Mouse (Mus musculus) forebrain, postnatal 0 days (tissue): ENCODE data around the gene Ip6k2. TPM values are rescaled to one million over a fixed set of nuclear protein-coding genes. Genes with fewer than 3 reads are reported as not detected.

Experiments used
- ATAC-seq: fragments of 200-750 bp; cut with Nextera tagmentation; 2 replicates; pipeline ENCODE4 v1.8.0; 2017; ENCODE audit warnings: mild to moderate bottlenecking, moderate library complexity
- DNase-seq: peaks from one replicate; pipeline ENCODE4 v3.0.0-alpha.2; 2015
- H3K27ac ChIP-seq: fragments of 300-500 bp; sonication (generic); 2 replicates; pipeline ENCODE4 v1.5.1; 2014; ENCODE audit warnings: low read depth, mild to moderate bottlenecking, antibody characterized with exemption, low read length, moderate library complexity, mixed read lengths
- H3K27me3 ChIP-seq: fragments of 300-500 bp; sonication (generic); 2 replicates; pipeline ENCODE4 v1.6.1; 2014; ENCODE audit warnings: mild to moderate bottlenecking, low read length, mixed read lengths; ENCODE audit not compliant: insufficient read depth
- H3K36me3 ChIP-seq: fragments of 300-500 bp; sonication (generic); 2 replicates; pipeline ENCODE4 v1.6.1; 2014; ENCODE audit warnings: mild to moderate bottlenecking, moderate library complexity; ENCODE audit not compliant: insufficient read depth
- H3K4me1 ChIP-seq: fragments of 300-500 bp; sonication (generic); 2 replicates; pipeline ENCODE4 v1.6.1; 2014; ENCODE audit warnings: antibody characterized with exemption; ENCODE audit not compliant: insufficient read depth
- H3K4me2 ChIP-seq: fragments of 300-500 bp; sonication (generic); 2 replicates; pipeline ENCODE4 v1.6.1; 2014; ENCODE audit warnings: low read depth, mild to moderate bottlenecking, moderate library complexity
- H3K4me3 ChIP-seq: fragments of 300-500 bp; sonication (generic); 2 replicates; pipeline ENCODE4 v1.5.1; 2014; ENCODE audit warnings: low read depth, low read length, mixed read lengths
- H3K9ac ChIP-seq: fragments of 300-500 bp; sonication (generic); 2 replicates; pipeline ENCODE4 v1.6.1; 2014; ENCODE audit warnings: mild to moderate bottlenecking
- H3K9me3 ChIP-seq: fragments of 300-500 bp; sonication (generic); 2 replicates; pipeline ENCODE4 v1.6.1; 2016; ENCODE audit warnings: low read length
- CTCF ChIP-seq: sonication (generic); IDR thresholded peaks from 2 replicates; pipeline ENCODE4 v1.5.1; 2016; ENCODE audit warnings: antibody characterized with exemption, control low read depth, low read depth
- WGBS: fragments of 180-500 bp; shearing (Covaris S2); extraction: QIAGEN DNeasy Blood & Tissue Kit; methylation state at CpG from one replicate; pipeline ENCODE4 v1.1.7; 2014; 5-methylcytosine and 5-hydroxymethylcytosine counted together
- polyA plus RNA-seq: library from polyadenylated mRNA; unstranded; fragments of >200 nt; fragmentation: Nextera tagmentation; extraction: Ambion mirVana; gene quantifications from 2 replicates; pipeline ENCODE4 v1.2.1, GENCODE M21; 2015
- total RNA-seq: library from RNA; depleted of rRNA; stranded (reverse); fragments of >200 nt; gene quantifications from 2 replicates; pipeline ENCODE4 v1.2.3, GENCODE M21; 2014

The Ip6k2 gene
- total and polyA plus RNA-seq, 2 experiments from 2014 or later = 140 to 218 TPM

DNA sequence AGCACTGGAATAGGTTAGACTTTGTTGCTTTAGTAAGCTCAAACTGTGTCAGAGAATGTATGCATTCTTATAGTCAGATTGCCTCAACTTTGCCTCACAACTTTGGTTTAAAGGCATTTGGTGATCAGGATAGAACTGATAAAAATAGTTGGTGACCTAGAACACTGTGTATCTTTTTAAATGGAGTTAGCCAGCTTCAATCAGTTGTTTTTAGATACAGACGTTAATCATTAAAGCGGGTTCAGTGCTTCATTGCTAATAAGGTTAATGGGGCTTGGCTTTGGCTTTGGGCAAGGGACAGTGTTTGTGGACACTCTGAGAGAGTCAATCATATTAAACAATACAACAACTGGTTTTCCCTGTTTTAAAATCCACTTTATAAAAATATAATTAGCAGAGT, 11.7 kb downstream of the Ip6k2 start:
- H3K27ac ChIP-seq = no peak overlapping the region
- no peak overlapping the region for H3K9ac ChIP-seq
- WGBS = 43% methylated on average over 2 of the region's 2 CpGs
- peaks cover 21% of the 10 kb centered on the region for H3K4me1 ChIP-seq
- H3K36me3 ChIP-seq = peaks cover 39% of the 10 kb centered on the region
- no peak for TF ChIP-seq CTCF
- no peak for ATAC-seq
- H3K4me2 ChIP-seq = no peak overlapping the region
- H3K4me3 ChIP-seq = no peak overlapping the region
- no peak for DNase-seq
- no peaks in the 10 kb centered on the region for H3K9me3 ChIP-seq
- no peaks in the 10 kb centered on the region for H3K27me3 ChIP-seq

DNA sequence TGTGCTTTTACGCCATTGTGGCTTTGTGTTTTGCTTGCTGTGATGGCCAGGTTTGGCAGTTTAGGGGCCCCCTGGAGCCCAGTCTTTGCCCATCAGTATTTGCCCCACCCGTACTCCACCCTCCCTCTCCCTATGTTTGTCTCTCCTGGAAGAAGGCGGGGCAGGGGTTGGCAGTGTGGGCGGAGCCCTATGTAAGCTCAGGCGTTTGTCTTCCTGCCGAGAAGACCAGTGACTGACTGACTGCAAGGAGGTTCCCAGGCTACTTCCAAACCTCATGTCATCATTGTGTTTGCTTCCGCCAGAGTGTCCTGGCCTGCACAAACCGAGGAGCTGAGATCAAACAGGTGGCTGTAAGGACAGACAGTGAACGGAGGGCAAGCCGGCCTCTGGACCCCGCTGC, 12.2 kb downstream of the Ip6k2 start:
- H3K27ac ChIP-seq = peak overlapping the region; percentile 45
- H3K4me3 ChIP-seq = no peak overlapping the region
- H3K36me3 ChIP-seq = peaks cover 40% of the 10 kb centered on the region
- H3K27me3 ChIP-seq = no peaks in the 10 kb centered on the region
- no peaks in the 10 kb centered on the region for H3K9me3 ChIP-seq
- ATAC-seq (0 out of 2 replicates have a peak, but pooled peaks have one; percentile 34), DNase-seq (no peak)
- H3K4me1 ChIP-seq = peaks cover 17% of the 10 kb centered on the region
- no peak overlapping the region for H3K4me2 ChIP-seq
- H3K9ac ChIP-seq = no peak overlapping the region
- no peak for TF ChIP-seq CTCF
- WGBS = 32% methylated on average over 11 of the region's 11 CpGs

DNA sequence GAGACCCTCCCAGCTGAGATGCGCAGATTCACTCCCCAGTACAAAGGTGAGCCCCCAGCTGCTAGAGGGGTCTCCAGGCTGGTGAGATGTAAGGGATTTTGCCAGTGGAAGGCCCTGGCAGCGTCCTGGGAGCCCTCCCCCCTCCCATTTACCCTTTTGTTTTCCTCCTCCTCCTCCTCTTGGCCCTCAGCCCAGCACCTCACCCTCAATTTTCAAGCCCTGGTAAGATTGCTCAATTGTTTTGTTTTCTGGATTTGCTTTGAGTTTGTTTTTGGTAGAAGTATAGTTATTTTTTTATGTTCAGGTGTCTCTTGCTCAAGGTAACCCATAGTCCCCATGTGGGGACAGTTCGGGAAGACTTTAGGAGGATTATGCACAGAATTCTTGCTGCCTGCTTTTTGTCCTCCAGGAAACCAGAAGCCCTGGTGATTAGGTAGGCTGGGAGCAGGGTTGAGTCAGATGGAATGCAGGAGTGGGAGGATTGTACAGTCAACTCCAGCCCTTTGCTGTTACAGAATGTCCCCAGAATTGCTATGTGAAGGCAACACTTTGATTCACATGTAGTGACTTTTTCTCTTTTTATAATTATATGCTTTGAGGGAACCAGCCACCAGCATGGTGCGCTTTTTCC, 12.9 kb downstream of the Ip6k2 start:
- no peak overlapping the region for H3K4me2 ChIP-seq
- 38% methylated on average over 4 of the region's 4 CpGs for WGBS
- peaks cover 40% of the 10 kb centered on the region for H3K36me3 ChIP-seq

DNA sequence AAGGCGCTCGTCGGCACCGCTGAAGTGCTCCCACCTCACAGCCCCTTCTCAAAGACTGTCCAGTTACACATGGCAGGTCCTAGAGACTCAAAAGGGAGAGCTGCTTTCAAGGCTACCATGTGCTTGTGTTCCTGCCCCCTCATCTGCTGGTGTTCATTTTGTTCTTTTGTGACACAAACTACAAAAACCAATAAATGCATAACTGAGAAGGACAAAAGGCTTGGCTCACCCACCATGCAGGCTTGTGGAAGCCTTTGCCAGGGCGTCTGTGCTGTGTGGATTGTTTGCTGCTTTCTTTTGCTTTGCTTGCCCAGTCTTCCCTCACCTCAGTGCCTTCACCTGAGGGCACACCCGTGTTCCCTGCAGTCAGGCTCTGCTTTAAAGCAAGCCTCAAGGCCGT, 13.9 kb downstream of the Ip6k2 start:
- H3K4me1 ChIP-seq = peaks cover 10% of the 10 kb centered on the region
- ATAC-seq (no peak), DNase-seq (no peak)
- no peak overlapping the region for H3K4me3 ChIP-seq
- no peak overlapping the region for H3K9ac ChIP-seq
- no peaks in the 10 kb centered on the region for H3K9me3 ChIP-seq
- H3K27ac ChIP-seq = no peak overlapping the region; the same call in 1 of the 2 replicates
- no peaks in the 10 kb centered on the region for H3K27me3 ChIP-seq
- H3K4me2 ChIP-seq = no peak overlapping the region
- peaks cover 44% of the 10 kb centered on the region for H3K36me3 ChIP-seq
- 74% methylated on average over 7 of the region's 7 CpGs for WGBS
- TF ChIP-seq CTCF = no peak

More for the DNA sequence above, 12.9 kb downstream of the Ip6k2 start:
- H3K9ac ChIP-seq = no peak overlapping the region
- ATAC-seq (no peak), DNase-seq (no peak)
- H3K4me3 ChIP-seq = no peak overlapping the region
- peak overlapping the region; percentile 45; the same call in 1 of the 2 replicates for H3K27ac ChIP-seq
- TF ChIP-seq CTCF = no peak
- H3K27me3 ChIP-seq = no peaks in the 10 kb centered on the region
- no peaks in the 10 kb centered on the region for H3K9me3 ChIP-seq
- peaks cover 17% of the 10 kb centered on the region for H3K4me1 ChIP-seq

DNA sequence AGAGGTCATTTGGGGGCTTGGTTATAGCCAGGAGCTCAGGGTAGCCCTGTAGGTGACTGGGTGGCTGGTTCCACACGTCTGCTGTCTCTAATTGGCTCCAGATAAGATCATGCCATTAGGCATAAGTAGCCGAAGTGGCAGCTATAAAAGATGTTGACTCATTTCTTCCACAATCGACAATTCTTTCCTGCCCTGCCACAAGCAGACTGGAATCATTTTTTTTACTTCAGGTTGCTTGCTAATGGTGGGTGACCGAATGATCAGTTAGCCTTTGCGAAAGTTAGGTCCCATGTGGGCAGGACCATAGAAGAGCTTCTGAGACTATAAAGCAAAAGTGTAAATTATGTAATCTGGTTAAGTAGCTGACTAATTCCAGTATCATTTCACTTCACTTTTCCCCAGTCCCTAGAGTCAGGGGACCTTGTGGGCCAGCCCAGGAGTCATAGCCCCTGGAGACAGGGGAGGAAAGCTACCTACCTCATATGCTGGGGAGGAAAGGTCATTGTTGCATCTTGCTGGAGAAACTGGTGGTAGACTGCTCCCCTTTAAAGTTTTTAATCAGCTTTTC, 15.0 kb downstream of the Ip6k2 start:
- no peak overlapping the region for H3K27ac ChIP-seq
- no peak for ATAC-seq
- no peaks in the 10 kb centered on the region for H3K9me3 ChIP-seq
- H3K36me3 ChIP-seq = peaks cover 49% of the 10 kb centered on the region
- peaks cover 10% of the 10 kb centered on the region for H3K4me1 ChIP-seq
- H3K4me2 ChIP-seq = no peak overlapping the region
- no peak overlapping the region for H3K9ac ChIP-seq
- DNase-seq = no peak
- no peak for TF ChIP-seq CTCF
- H3K27me3 ChIP-seq = no peaks in the 10 kb centered on the region
- no peak overlapping the region for H3K4me3 ChIP-seq
- 84% methylated on average over 5 of the region's 5 CpGs for WGBS

DNA sequence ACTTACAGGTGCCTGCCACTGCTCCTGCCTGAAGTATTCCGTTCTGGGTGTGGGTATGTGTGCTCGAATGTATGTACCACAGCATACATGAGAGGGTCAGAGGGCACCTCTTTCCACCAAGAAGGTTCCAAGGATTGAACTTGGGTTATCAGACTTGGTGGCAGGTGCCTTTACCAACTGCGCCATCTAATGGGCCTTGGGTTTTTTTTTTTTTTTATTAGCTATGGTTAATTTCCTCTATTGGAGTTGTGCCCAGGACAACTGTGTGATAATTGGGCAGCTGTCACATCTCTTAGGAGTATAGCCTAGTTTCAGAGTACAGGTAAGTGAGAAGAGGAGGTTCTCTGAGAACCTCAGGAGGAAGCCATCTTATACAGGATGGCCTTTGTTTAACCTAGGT, 16.0 kb downstream of the Ip6k2 start:
- H3K27ac ChIP-seq = no peak overlapping the region
- DNase-seq (no peak), ATAC-seq (no peak)
- H3K4me2 ChIP-seq = no peak overlapping the region
- H3K36me3 ChIP-seq = peaks cover 58% of the 10 kb centered on the region
- peaks cover 10% of the 10 kb centered on the region for H3K4me1 ChIP-seq
- no peak for TF ChIP-seq CTCF
- H3K9me3 ChIP-seq = no peaks in the 10 kb centered on the region
- no peaks in the 10 kb centered on the region for H3K27me3 ChIP-seq
- 76% methylated on average over 3 of the region's 3 CpGs for WGBS
- no peak overlapping the region for H3K4me3 ChIP-seq
- H3K9ac ChIP-seq = no peak overlapping the region

DNA sequence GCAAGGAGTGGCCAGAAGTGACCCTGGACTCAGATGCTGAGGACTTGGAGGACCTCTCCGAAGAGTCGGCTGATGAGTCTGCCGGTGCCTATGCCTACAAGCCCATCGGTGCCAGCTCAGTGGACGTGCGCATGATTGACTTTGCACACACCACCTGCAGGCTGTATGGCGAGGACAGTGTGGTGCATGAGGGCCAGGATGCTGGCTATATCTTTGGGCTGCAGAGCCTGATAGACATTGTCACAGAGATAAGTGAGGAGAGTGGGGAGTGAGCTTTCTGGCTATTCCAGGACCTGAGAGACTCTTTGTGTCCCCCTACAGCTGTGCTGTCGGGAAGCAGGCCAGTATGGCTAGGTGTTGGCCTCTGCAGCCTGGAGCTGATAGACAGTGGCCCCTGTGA, 22.2 kb downstream of the Ip6k2 start:
- WGBS = 84% methylated on average over 8 of the region's 8 CpGs
- H3K4me2 ChIP-seq = no peak overlapping the region

More for the DNA sequence above, 22.2 kb downstream of the Ip6k2 start:
- no peak overlapping the region for H3K9ac ChIP-seq
- H3K36me3 ChIP-seq = peaks cover 47% of the 10 kb centered on the region
- ATAC-seq = no peak
- TF ChIP-seq CTCF = no peak
- H3K4me3 ChIP-seq = no peak overlapping the region
- no peak for DNase-seq
- H3K27ac ChIP-seq = no peak overlapping the region
- 0 out of 2 replicates have a peak, but pooled peaks cover 4% of the 10 kb centered on the region for H3K4me1 ChIP-seq
- H3K9me3 ChIP-seq = no peaks in the 10 kb centered on the region
- H3K27me3 ChIP-seq = no peaks in the 10 kb centered on the region
